Mouse (Mus musculus): ENCODE measurements around the gene Cryba1.
A peak's percentile ranks its signal among the peaks of the same experiment; 100 is the strongest.

The Cryba1 gene

DNA sequence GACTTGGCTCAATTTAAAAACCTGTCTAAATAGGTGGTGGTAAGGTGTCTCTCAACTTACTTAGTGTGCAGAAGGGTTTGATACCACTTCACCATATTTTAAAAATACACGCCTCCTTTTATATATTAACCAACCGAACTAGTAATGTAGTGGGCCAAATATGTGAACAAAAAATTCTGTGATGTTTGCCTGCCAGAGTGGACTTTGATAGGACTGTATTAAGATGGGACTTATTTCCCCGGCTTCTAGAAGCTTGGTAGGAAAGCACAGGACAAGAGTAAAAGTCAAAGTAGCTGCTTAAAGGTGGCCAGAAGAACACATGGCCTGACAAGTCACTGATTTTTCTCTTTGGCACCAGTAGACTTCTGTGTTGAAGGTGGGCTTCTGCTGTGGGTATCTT lies 11.3 kb downstream of the Cryba1 start:
- no peak for DNase-seq

DNA sequence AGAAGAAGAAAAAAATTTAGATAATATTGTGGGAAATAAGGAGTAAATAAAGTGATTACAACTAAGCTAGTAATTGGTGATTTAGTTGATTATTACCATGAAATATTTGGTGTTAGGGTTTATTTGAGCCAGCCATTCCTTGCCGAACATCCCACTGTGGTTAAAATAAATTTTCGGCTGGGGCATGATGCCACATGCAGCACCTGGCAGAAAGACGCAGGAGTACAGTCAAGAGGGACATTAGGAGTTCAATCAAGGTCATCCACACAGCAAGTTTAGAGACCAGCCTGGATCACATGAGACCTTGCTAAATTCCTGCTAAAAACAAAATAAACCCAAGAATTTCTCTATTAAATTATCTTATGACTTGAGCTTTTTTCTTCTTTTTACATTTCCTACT lies 16.0 kb downstream of the Cryba1 start:
- DNase-seq: no peak

DNA sequence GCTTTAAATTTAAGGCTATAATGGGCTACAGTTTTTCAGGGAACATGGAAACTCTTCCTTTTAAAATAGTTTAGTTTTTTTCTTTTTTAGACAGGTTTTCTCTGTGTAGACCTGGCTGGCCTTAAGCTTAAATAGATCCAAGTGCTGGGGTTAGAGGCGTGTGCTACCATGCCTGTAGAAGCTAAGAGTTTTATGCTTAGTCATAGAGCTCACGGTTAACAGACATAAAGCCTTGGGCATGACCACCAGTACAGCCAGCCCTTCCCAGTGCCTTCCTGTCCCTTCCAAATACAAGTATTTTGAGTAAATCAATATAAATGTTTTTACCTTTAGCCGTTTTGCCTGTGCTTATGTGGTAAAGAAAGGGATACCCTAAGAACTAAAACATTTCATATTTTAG lies 19.2 kb downstream of the Cryba1 start:
- DNase-seq: no peak

DNA sequence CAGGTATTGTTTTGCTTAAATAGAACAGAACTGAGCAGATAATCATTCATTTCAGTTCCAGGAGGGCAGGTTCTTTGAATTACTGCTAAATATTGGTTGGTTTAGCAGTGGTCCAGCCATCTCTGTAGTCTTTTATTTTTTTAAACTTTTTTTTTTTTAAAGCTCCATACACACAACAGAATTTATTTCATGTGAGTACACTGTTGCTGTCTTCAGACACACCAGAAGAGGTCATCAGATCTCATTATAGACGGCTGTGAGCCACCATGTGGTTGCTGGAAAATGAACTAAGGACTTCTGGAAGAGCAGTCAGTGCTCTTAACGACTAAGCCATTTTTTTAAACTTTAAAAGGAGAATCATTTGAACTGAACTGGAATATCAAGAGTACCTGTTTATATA lies 27.9 kb downstream of the Cryba1 start:
- no peak for DNase-seq

GRCm38 (mm10) chr11:77693026-77693425 lies 32.1 kb downstream of the Cryba1 start:
- no peak for DNase-seq

GRCm38 (mm10) chr11:77687541-77688131 lies 37.4 kb downstream of the Cryba1 start:
- DNase-seq: peak; percentile 55 to 81

- peak; percentile 75 to 86 for DNase-seq
Measured at GRCm38 (mm10) chr11:77686841-77687540, 38.1 kb downstream of the Cryba1 start.

DNA sequence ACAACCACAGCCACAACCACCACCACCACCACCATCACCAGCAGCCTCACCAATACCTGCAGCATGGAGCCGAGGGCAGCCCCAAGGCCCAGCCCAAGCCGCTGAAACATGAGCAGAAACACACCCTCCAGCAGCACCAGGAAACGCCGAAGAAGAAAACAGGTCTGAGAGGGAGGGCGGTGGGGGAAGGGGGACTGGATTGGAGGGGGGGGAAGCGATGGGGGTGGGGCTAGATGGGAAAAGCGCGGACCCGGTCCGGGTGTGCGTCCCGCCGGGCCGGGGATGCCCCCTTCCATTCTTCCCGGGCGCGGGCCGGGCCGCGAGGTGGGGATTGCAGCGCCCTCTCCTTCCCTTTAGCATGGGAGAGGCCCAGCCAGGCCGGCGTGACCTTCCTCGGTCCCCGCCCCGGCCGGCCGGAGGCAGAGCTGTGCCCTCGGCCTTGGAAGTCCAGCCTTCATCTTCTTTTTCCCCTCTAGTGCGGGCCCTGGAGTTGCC lies 38.7 kb downstream of the Cryba1 start:
- DNase-seq: peak; percentile 30 to 76

DNA sequence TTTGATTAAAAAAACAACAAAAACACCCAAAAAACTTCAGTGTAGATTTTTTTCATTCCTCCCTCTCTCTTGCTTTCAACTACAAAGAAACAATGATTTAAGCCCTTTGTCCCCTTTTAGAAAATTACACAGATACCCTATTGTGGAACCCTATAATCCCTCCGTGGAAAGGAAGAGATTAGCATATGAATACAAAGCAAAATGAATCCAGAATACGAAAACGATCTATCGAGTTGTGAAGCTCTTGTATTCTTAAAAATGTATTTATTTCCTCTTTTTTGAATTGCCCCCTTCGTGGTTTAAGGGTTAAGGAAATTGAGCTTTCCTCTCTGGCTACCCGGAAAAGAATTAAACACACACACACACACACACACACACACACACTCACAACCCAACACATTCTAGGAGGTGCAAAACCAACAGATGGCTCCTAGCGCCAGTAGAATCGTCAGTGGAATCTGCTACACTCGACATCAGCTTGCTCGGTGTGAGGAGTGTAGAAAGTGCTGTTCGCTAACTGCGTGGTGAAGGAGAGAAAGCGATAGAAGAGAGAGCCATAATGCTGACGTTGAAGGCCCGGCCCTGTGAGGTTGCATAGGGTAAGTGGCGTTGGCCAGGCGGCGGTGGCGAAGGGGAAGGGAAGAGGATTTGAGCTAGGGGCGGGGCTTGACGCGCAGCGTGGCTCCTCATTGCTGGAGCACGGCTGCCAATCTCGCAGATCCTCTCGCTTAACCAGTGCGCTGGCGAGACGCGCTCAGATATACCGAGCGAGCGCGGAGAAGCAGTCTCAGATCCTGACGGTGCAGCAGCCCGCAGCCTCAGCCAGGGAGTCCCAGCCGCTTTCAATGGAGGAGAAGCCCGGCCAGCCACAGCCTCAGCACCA lies 39.5 kb downstream of the Cryba1 start, which contains the start of gene Nufip2:
Gene Nufip2 (plus strand): TSS at position 773 of the 883 bp plus-strand sequence.
- DNase-seq: peak; percentile 99 to 100

GRCm38 (mm10) chr11:77684896-77685295 lies 40.2 kb downstream of the Cryba1 start:
- no peak for DNase-seq

GRCm38 (mm10) chr11:77680018-77680417 lies 45.1 kb downstream of the Cryba1 start:
- DNase-seq: no peak

DNA sequence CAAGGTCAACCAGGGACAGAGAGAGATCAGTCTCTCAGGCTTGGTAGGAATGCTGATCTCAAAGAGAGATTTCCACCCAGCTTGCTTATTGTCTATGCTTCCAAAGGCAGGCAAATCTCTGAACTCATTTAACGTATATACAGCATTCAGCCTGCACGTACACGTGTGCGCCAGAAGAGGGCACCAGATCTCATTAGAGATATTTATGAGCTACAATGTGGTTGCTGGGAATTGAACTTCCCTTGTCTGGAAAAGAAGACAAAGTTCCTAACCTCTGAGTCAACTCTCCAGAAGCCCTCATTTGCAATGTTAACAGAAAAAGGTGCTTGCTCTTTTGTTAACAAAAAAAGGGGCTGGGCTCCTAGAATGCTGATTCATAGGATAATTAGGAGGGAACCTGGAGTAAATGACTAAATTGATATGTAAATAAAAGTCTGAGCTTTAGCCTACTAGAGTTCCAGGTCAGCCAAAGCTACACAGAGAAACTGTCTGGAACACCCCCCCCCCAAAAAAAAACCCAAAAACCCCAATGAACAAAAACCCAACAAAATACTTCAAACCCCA lies 51.6 kb downstream of the Cryba1 start:
- no peak for DNase-seq

GRCm38 (mm10) chr11:77672746-77673145 lies 52.3 kb downstream of the Cryba1 start:
- DNase-seq: no peak
